Mouse (Mus musculus) hindbrain, embryonic 11.5 days (tissue): ENCODE data around the gene Cog3. TPM values are rescaled to one million over a fixed set of nuclear protein-coding genes. Genes with fewer than 3 reads are reported as not detected.
A peak's percentile ranks its signal among the peaks of the same experiment; 100 is the strongest.

ENCODE experiments used
- ATAC-seq: fragments of 200-750 bp; cut with Nextera tagmentation; 2 replicates; pipeline ENCODE4 v1.8.0; 2017; ENCODE audit warnings: mild to moderate bottlenecking, moderate TSS enrichment, moderate library complexity; ENCODE audit not compliant: low FRiP score
- DNase-seq: peaks from one replicate; pipeline ENCODE4 v3.0.0-alpha.2; 2015; ENCODE audit warnings: low spot score
- H3K27ac ChIP-seq: fragments of 300-500 bp; sonication (generic); 2 replicates; pipeline ENCODE4 v1.5.1; 2014; ENCODE audit warnings: mild to moderate bottlenecking, low read depth, low read length
- H3K27me3 ChIP-seq: fragments of 300-500 bp; sonication (generic); 2 replicates; pipeline ENCODE4 v1.6.1; 2014; ENCODE audit warnings: mild to moderate bottlenecking, low read length, moderate library complexity, mixed read lengths; ENCODE audit not compliant: control insufficient read depth, insufficient read depth
- H3K36me3 ChIP-seq: fragments of 300-500 bp; sonication (generic); 2 replicates; pipeline ENCODE4 v1.6.1; 2014; ENCODE audit warnings: mild to moderate bottlenecking, low read length, moderate library complexity, mixed read lengths; ENCODE audit not compliant: control insufficient read depth, insufficient read depth
- H3K4me1 ChIP-seq: fragments of 300-500 bp; sonication (generic); replicated peaks from 2 replicates; pipeline ENCODE4 v1.6.1; 2014; ENCODE audit warnings: low read length, mixed read lengths; ENCODE audit not compliant: control insufficient read depth, insufficient read depth
- H3K4me2 ChIP-seq: fragments of 300-500 bp; sonication (generic); replicated peaks from 2 replicates; pipeline ENCODE4 v1.6.1; 2014; ENCODE audit warnings: mild to moderate bottlenecking, low read depth, low read length
- H3K4me3 ChIP-seq: fragments of 300-500 bp; sonication (generic); 2 replicates; pipeline ENCODE4 v1.5.1; 2014; ENCODE audit warnings: low read depth, low read length
- H3K9ac ChIP-seq: fragments of 300-500 bp; sonication (generic); 2 replicates; pipeline ENCODE4 v1.6.1; 2014; ENCODE audit warnings: low read depth, low read length
- H3K9me3 ChIP-seq: fragments of 300-500 bp; sonication (generic); 2 replicates; pipeline ENCODE4 v1.6.1; 2016; ENCODE audit warnings: low read length; ENCODE audit not compliant: control insufficient read depth
- WGBS: fragments of 180-500 bp; shearing (Covaris S2); extraction: QIAGEN DNeasy Blood & Tissue Kit; methylation state at CpG from one replicate; pipeline ENCODE4 v1.1.7; 2014; 5-methylcytosine and 5-hydroxymethylcytosine counted together
- polyA plus RNA-seq: library from polyadenylated mRNA; unstranded; fragments of >200 nt; fragmentation: Nextera tagmentation; extraction: Ambion mirVana; gene quantifications from 2 replicates; pipeline ENCODE4 v1.2.1, GENCODE M21; 2014

Gene Cog3
- polyA plus RNA-seq, result 23.2 and 28.2 TPM in 2 replicates

- WGBS, result under 1% methylated on average over 77 of the region's 78 CpGs
- no peaks in the 10 kb centered on the region for H3K36me3 ChIP-seq
- peak within 1 kb of the TSS; percentile 90 for H3K9ac ChIP-seq
- peak within 1 kb of the TSS; percentile 75 for H3K4me2 ChIP-seq
- peak; percentile 95 for DNase-seq
- no peaks in the 10 kb centered on the region for H3K9me3 ChIP-seq
- peaks cover 3% of the 10 kb centered on the region; the same call in 1 of the 2 replicates for H3K4me1 ChIP-seq
- no peaks in the 10 kb centered on the region for H3K27me3 ChIP-seq
- H3K27ac ChIP-seq, result peak within 1 kb of the TSS; percentile 80
- peak within 1 kb of the TSS; percentile 96 for H3K4me3 ChIP-seq
- ATAC-seq, result peak; percentile 97
Measured at GRCm38 (mm10) chr14:75753991-75754817, at the start of gene Cog3. Gene Cog3, minus strand, starts transcription at chr14:75754517.

GRCm38 (mm10) chr14:75797769-75798386 lies 43.6 kb upstream of the Cog3 start:
- H3K36me3 ChIP-seq, result no peaks in the 10 kb centered on the region
- H3K9me3 ChIP-seq, result no peaks in the 10 kb centered on the region
- DNase-seq, result no peak
- no peak overlapping the region for H3K27ac ChIP-seq
- H3K4me3 ChIP-seq, result no peak overlapping the region
- H3K4me2 ChIP-seq, result no peak overlapping the region
- H3K27me3 ChIP-seq, result no peaks in the 10 kb centered on the region
- H3K4me1 ChIP-seq, result no peaks in the 10 kb centered on the region
- WGBS, result 50% methylated on average over 5 of the region's 5 CpGs
- no peak for ATAC-seq
- H3K9ac ChIP-seq, result no peak overlapping the region

- Histone ChIP-seq H3K9me3 (no peaks in the 10 kb centered on the region), H3K27me3 (no peaks in the 10 kb centered on the region), H3K4me2 (no peak overlapping the region), H3K9ac (no peak overlapping the region), H3K4me1 (no peaks in the 10 kb centered on the region), H3K27ac (no peak overlapping the region), H3K36me3 (no peaks in the 10 kb centered on the region), H3K4me3 (no peak overlapping the region)
- no peak for ATAC-seq
- 89% methylated on average over 4 of the region's 4 CpGs for WGBS
- DNase-seq, result no peak
Measured at GRCm38 (mm10) chr14:75795918-75796317, 41.6 kb upstream of the Cog3 start.

DNA sequence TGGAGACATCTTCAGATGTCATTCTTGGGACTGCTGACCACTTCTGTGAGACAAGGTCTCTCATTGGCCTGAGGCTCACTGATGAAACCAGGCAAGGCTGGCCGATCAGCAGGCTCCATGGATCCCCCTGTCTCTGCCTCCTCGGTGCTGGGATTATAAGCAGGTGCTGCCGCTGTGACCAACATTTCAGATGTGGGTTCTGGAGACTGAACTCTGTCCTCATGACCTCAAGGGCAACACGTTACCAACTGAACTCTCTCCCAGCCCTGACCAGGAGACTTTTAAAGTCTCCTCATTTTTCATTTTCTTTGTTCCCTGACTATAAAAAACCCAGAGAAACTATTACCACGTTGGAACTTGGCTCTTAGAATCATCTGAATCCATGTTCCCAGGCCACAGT lies 40.4 kb upstream of the Cog3 start:
- ATAC-seq, result no peak
- 78% methylated on average over 5 of the region's 5 CpGs for WGBS
- no peak for DNase-seq

DNA sequence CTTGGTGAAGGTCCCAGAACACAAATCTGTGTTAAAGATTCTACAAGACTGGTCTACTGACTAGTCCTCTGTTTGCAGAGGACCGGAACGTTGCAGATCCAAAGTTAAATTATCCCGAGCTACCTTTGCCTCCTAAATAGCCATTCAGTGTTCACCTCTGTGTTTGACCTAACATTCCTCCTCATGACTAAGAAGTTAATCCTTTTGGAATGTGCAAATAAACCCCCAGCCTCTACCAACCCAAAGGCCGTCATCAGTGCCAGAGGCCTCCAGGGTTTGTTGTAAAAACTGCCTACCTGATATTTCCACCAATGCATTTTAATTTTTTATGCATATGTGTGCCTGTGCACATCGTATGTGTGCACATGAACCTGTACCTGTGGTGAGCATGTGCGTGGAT lies 40.0 kb upstream of the Cog3 start:
- no peak overlapping the region for H3K4me3 ChIP-seq
- no peaks in the 10 kb centered on the region for H3K9me3 ChIP-seq
- 83% methylated on average over 6 of the region's 6 CpGs for WGBS
- H3K27me3 ChIP-seq, result no peaks in the 10 kb centered on the region
- no peak overlapping the region for H3K9ac ChIP-seq
- no peak overlapping the region for H3K4me2 ChIP-seq
- H3K4me1 ChIP-seq, result no peaks in the 10 kb centered on the region
- no peaks in the 10 kb centered on the region for H3K36me3 ChIP-seq
- DNase-seq, result no peak
- H3K27ac ChIP-seq, result no peak overlapping the region
- ATAC-seq, result no peak

More for the DNA sequence above, 40.4 kb upstream of the Cog3 start:
- Histone ChIP-seq H3K4me1 (no peaks in the 10 kb centered on the region), H3K4me3 (no peak overlapping the region), H3K36me3 (no peaks in the 10 kb centered on the region), H3K27ac (no peak overlapping the region), H3K27me3 (no peaks in the 10 kb centered on the region), H3K4me2 (no peak overlapping the region), H3K9ac (no peak overlapping the region), H3K9me3 (no peaks in the 10 kb centered on the region)

- Histone ChIP-seq H3K36me3 (no peaks in the 10 kb centered on the region), H3K9ac (no peak overlapping the region), H3K4me1 (no peaks in the 10 kb centered on the region), H3K4me3 (no peak overlapping the region), H3K4me2 (no peak overlapping the region), H3K27ac (no peak overlapping the region), H3K9me3 (no peaks in the 10 kb centered on the region), H3K27me3 (no peaks in the 10 kb centered on the region)
- 94% methylated on average over 4 of the region's 4 CpGs for WGBS
- ATAC-seq (no peak), DNase-seq (no peak)
Measured at GRCm38 (mm10) chr14:75793110-75793509, 38.8 kb upstream of the Cog3 start.

DNA sequence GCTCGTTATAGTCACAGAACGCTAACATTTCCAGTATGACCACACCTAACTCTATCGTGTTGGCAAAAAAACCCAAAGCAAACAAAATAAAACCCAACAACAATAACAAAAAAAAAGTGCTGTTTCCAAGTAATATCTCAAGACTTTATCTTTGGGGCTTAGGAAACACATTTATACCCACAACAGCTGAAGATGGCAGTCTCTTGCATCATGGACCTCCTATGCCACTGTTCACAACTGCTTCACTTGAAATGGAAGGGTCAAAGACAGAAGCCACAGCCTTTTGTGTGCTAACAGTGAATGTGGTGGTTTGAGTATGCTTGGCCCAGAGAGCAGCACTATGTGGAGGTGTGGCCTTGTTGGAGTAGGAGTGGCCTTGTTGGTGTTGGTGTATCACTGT lies 37.1 kb upstream of the Cog3 start:
- Histone ChIP-seq H3K36me3 (no peaks in the 10 kb centered on the region), H3K4me3 (no peak overlapping the region), H3K9ac (no peak overlapping the region), H3K27me3 (no peaks in the 10 kb centered on the region), H3K27ac (no peak overlapping the region), H3K4me1 (no peaks in the 10 kb centered on the region), H3K4me2 (no peak overlapping the region), H3K9me3 (no peaks in the 10 kb centered on the region)
- DNase-seq (no peak), ATAC-seq (no peak)
- WGBS, result 94% methylated on average over 3 of the region's 3 CpGs

DNA sequence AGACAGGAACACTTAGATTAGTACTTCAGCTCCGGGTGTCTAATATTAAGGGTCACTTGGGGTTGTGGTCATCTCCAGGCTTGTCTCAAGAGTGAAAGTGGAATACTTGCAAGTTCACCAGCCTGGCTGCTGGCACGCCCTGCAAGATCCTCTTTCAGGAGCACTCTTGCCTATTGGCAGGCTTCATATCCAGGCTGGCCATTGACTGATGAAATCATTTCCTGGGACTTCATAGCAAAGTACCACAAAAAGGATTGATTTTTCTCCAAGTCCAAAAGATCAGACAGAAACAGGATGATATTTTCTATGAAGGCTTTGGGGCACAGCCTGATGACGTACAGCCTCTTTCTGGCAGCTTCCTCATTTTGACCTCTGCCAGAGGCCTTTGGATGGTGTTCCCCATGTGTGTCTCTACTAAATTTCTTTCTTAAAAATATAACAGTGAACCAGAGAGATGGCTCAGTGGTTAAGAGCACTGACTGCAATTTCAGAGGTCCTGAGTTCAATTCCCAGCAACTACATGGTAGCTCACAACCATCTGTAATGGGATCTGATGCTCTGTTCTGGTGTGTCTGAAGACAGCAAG lies 36.2 kb upstream of the Cog3 start:
- no peak overlapping the region for H3K27ac ChIP-seq
- H3K4me2 ChIP-seq, result no peak overlapping the region
- DNase-seq (no peak), ATAC-seq (no peak)
- no peaks in the 10 kb centered on the region for H3K9me3 ChIP-seq
- WGBS, result 81% methylated on average over 3 of the region's 3 CpGs
- H3K27me3 ChIP-seq, result no peaks in the 10 kb centered on the region
- no peaks in the 10 kb centered on the region for H3K4me1 ChIP-seq
- no peaks in the 10 kb centered on the region for H3K36me3 ChIP-seq
- H3K4me3 ChIP-seq, result no peak overlapping the region
- no peak overlapping the region for H3K9ac ChIP-seq
